Mouse (Mus musculus): Measurements from ENCODE around the gene Fibin. TPM values are rescaled to one million over a fixed set of nuclear protein-coding genes. Genes with fewer than 3 reads are reported as not detected.

Gene Fibin
- polyA plus RNA-seq (2016; fragmentation: Nextera tagmentation; extraction: Ambion mirVana) = 5.4 and 6.3 TPM in 2 replicates

DNA sequence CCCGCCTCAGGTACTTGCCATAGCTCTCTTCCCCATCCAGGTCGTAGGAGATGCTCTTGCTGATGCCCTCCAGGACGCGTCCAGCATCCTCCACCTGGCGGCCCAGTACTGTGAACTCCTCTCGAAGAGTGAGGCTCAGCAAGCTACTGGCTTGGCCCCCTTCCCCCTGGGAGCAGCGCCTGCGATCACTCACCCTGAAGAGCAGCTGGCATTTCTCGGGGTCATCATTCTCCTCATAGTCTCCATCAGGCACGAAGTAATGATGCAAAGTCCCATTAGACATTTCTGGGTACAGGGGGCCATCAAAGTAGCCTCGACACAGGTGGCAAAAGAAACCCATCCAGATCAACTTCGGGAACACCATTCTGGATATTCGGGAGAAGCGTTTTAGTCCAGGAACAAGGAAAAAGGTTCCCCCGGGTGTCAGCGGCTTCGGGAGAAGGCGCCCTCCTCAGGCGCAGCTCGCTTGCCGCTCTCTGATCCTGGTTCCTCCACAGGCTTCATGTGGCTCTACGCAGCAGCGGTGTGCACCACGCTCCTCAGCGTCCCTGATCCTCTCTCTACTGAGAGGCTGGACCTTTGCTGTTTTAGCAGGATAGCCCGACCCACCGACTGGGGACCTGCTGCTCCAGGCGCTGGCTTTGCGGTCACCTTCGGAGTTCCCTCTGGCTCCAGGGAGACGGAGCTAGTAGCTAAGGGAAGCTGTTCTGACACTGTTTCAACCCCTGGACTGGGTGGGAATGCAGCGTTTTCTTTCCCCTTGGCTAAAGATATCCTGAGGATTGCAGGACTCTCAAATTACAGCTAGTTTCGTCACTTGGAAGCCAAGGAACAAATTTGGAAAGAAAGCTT lies at the start of gene Fibin:
Gene Fibin (minus strand): TSS at position 752 of the 852 bp plus-strand sequence.
- Histone ChIP-seq H3K4me2 (replicated peaks) (peak within 1 kb of the TSS; percentile 86), H3K4me3 (peak within 1 kb of the TSS; percentile 45), H3K9ac (replicated peaks) (peak within 1 kb of the TSS; percentile 47; the same call in 1 of the 2 replicates), H3K27ac (replicated peaks) (no peak within 1 kb of the TSS), H3K4me1 (peaks cover 5% of the 10 kb centered on the region; the same call in 1 of the 2 replicates), H3K27me3 (peaks cover 6% of the 10 kb centered on the region), H3K36me3 (no peaks in the 10 kb centered on the region), H3K9me3 (no peaks in the 10 kb centered on the region)
- WGBS = 2% methylated on average over 33 of the region's 33 CpGs
- peak; percentile 87 for ATAC-seq (ENCODE audit: low FRiP score, low read depth)

DNA sequence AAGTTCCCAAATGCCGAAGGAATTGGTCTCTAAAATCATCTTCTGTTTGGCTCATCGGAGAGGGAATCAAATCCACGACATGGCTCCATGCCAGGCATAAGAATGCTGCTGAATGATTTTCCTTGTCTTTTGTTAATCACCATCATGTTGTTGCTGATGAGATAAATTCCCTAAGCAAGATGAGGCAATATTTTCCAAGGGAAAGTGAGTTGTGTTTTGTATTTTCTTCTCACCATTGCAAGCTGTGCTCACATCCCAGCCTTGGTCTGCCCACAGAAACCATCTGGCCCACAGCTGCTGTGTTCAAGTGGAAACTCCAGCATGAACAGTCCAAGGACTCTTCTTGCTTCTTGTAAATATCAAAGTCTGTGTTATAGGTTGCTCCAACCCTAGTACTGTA lies 48.4 kb upstream of the Fibin start:
- H3K4me2 ChIP-seq (replicated peaks) = no peak overlapping the region
- no peak overlapping the region for H3K27ac ChIP-seq (replicated peaks)
- H3K36me3 ChIP-seq = no peaks in the 10 kb centered on the region
- 95% methylated on average over 3 of the region's 3 CpGs for WGBS
- H3K9ac ChIP-seq (replicated peaks) = no peak overlapping the region
- ATAC-seq (ENCODE audit: low FRiP score, low read depth) = no peak
- no peaks in the 10 kb centered on the region for H3K4me1 ChIP-seq
- H3K27me3 ChIP-seq = no peaks in the 10 kb centered on the region
- H3K4me3 ChIP-seq = no peak overlapping the region
- H3K9me3 ChIP-seq = no peaks in the 10 kb centered on the region

DNA sequence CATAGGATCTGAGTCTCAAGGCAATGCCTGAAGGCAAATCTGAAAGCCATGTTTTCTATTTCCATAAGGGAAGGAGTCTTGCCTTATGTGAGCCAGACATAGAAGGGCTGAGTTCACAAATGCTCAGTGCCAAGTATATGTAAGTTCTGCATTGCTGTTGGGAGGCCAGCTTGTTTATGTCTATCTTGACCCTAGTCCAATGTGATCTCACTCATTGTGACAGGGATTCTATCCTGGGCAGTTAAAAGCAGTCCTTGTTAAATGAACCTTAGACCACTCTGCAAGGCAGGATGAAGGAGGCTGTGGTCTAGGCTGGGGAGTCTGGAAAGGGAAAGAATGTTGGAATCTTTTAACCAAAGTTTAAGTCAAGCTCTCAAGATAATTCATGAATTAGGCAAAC lies 45.8 kb upstream of the Fibin start:
- Histone ChIP-seq H3K4me1 (no peaks in the 10 kb centered on the region), H3K4me3 (no peak overlapping the region), H3K9ac (replicated peaks) (no peak overlapping the region), H3K4me2 (replicated peaks) (no peak overlapping the region), H3K9me3 (no peaks in the 10 kb centered on the region), H3K27me3 (no peaks in the 10 kb centered on the region), H3K27ac (replicated peaks) (no peak overlapping the region), H3K36me3 (no peaks in the 10 kb centered on the region)
- no peak for ATAC-seq (ENCODE audit: low FRiP score, low read depth)

DNA sequence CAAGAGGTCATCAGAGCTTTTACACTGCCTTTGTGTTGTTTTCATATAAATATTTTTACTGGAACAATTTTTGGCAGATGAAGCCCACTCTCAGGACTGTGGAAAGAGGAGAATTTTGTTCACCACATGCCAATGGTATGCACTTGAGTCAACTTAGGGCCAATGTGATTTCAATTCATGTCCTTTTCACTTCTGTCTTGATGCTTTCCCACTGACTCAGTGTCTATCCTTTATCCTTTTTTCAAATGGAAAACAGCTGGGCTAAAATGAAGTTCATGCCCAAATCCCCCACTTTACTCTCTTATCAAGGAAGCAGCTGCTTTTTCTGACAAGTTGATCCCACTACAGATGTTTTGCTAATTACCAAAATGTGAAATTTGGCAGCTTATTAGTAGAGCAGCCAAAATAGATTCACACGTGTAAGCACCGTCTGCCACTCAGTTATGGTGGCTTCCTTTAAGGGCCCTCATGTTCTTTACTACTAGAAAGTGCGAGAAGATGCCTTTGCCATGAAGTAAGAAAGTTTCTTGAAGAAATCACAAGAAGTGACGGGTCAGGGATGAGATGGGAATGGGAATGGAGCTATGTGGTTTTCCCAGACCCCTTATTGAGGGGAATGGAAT lies 29.8 kb upstream of the Fibin start:
- no peak overlapping the region for H3K9ac ChIP-seq (replicated peaks)
- H3K27me3 ChIP-seq = no peaks in the 10 kb centered on the region
- H3K4me2 ChIP-seq (replicated peaks) = no peak overlapping the region
- ATAC-seq (ENCODE audit: low FRiP score, low read depth) = no peak
- H3K4me3 ChIP-seq = no peak overlapping the region
- 90% methylated on average over 4 of the region's 4 CpGs for WGBS
- H3K36me3 ChIP-seq = no peaks in the 10 kb centered on the region
- H3K4me1 ChIP-seq = no peaks in the 10 kb centered on the region
- no peaks in the 10 kb centered on the region for H3K9me3 ChIP-seq
- no peak overlapping the region for H3K27ac ChIP-seq (replicated peaks)

DNA sequence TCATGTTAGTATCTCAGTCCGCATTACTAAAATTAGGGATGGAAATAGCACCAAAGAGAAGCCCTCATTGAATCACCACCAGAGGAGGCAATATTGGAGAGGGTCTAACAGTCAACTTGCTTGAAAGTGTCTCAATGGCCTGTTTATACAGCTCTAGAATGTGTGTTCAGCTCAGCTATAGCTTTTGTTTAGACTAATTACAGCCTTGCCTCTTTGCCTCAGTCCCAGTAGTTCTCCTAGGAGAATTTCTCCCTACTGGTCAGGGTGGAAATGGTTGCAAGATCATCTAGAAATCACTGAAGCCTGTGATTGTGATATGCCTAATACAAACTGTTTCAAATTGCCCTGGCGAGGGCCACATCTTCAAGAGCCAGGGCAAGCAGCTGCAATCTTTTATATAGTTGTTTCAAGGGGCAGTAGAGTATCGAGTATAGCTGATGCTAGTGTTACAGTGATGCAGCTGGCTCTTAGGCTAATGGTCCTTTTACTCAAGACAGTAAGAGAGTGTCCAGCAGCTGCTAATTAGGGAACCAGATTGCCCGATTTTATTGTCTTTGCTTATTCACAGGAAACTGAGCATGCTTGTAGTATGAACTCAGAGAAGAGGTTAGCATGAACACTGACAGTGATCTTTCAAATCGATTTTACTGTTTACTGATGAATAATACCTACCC lies 27.9 kb upstream of the Fibin start:
- Histone ChIP-seq H3K36me3 (no peaks in the 10 kb centered on the region), H3K4me2 (replicated peaks) (no peak overlapping the region), H3K4me3 (no peak overlapping the region), H3K9me3 (no peaks in the 10 kb centered on the region), H3K9ac (replicated peaks) (no peak overlapping the region), H3K27ac (replicated peaks) (no peak overlapping the region), H3K27me3 (no peaks in the 10 kb centered on the region), H3K4me1 (no peaks in the 10 kb centered on the region)
- 78% methylated on average over 5 of the region's 5 CpGs for WGBS
- ATAC-seq (ENCODE audit: low FRiP score, low read depth) = peak; percentile 49; the same call in 1 of the 2 replicates

DNA sequence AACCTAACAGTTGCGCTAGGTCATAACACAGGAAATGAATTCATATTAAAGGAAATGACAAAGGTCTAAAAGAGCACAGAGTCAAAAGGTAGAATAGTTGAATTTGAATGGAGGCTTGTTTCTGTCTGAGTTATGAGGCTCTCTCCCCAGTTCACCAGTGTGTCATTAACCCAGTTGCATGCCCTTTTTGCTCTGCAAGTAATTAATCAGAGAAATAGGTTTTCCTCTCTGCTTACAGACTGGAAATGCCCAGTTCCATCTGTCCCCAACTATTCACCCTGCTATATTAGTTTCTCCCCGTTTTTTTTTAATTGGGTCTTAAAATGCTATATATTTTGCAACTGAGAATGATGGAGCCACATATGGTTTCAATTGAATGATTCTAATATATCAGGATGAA lies 16.8 kb upstream of the Fibin start:
- Histone ChIP-seq H3K9me3 (no peaks in the 10 kb centered on the region), H3K4me1 (no peaks in the 10 kb centered on the region), H3K27me3 (no peaks in the 10 kb centered on the region), H3K9ac (replicated peaks) (no peak overlapping the region), H3K27ac (replicated peaks) (no peak overlapping the region), H3K4me2 (replicated peaks) (no peak overlapping the region), H3K36me3 (no peaks in the 10 kb centered on the region), H3K4me3 (no peak overlapping the region)
- WGBS = 88% methylated on average over 2 of the region's 2 CpGs
- ATAC-seq (ENCODE audit: low FRiP score, low read depth) = no peak

DNA sequence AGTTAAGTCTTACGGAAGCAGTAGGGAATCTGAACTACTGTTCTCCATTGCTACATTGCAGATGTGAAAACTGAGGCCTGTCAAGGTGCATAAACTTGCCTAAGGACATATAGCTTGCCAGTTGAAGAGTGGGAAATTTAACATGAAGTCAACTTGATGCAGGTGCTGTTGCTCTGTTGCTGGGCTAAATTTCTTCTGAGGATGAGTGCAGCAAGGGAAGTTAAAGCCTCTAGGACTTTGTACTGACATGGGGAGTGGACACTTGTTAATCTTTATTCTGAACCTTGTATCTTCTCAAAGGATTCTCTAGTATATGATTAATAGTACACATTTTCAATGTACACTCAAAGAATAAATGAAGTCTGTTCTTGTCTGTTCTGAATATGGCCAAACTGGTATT lies 13.7 kb upstream of the Fibin start:
- ATAC-seq (ENCODE audit: low FRiP score, low read depth) = no peak
- Histone ChIP-seq H3K27ac (replicated peaks) (no peak overlapping the region), H3K36me3 (no peaks in the 10 kb centered on the region), H3K4me1 (0 out of 2 replicates have a peak, but pooled peaks cover 2% of the 10 kb centered on the region), H3K9me3 (no peaks in the 10 kb centered on the region), H3K4me3 (no peak overlapping the region), H3K9ac (replicated peaks) (no peak overlapping the region), H3K27me3 (no peaks in the 10 kb centered on the region), H3K4me2 (replicated peaks) (no peak overlapping the region)
- WGBS = 90% methylated on average over 1 of the region's 1 CpGs

DNA sequence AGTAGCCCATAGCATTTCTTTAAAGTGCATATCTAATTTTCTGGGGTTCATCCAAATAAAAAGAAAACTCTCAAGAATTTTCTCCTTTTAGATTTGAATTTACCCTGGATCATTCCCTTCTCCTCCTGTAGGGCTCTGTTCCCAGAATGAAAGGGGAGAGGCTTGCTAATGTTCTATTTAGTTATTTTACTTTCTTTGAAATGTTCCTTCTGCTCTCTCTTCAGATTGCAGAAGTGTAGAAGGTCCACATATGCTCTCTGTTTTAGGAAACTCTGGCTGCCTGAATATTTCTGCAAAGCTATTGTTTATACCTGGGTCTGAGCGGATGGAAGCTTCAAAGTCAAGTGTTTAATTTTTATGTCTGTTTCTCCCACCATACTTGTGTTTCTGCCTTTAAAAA lies 12.5 kb upstream of the Fibin start:
- 90% methylated on average over 1 of the region's 1 CpGs for WGBS
- Histone ChIP-seq H3K27ac (replicated peaks) (no peak overlapping the region), H3K27me3 (no peaks in the 10 kb centered on the region), H3K9ac (replicated peaks) (no peak overlapping the region), H3K36me3 (no peaks in the 10 kb centered on the region), H3K4me2 (replicated peaks) (no peak overlapping the region), H3K4me1 (0 out of 2 replicates have a peak, but pooled peaks cover 2% of the 10 kb centered on the region), H3K9me3 (no peaks in the 10 kb centered on the region), H3K4me3 (no peak overlapping the region)
- ATAC-seq (ENCODE audit: low FRiP score, low read depth) = no peak

DNA sequence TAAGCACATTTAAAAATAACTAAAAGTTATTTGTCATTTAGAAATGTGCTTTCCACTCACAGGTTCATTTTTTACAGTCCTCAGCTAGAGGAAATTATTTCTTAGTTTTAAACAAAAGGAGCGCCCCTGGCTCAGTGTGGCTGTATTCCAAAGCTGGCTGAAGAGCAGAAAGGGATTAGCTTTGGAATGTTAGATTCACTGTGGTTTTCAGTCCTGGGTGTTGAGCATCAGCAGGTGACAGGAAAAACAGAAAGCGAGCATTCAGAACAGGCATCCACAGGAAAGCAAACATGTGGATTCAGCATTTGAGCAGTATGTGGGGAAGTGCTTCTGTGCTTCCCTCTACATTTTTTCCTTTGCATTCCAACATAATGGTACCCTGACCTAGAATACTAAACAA lies 10.2 kb upstream of the Fibin start:
- Histone ChIP-seq H3K9ac (replicated peaks) (no peak overlapping the region), H3K27me3 (no peaks in the 10 kb centered on the region), H3K9me3 (no peaks in the 10 kb centered on the region), H3K36me3 (no peaks in the 10 kb centered on the region), H3K4me3 (no peak overlapping the region), H3K4me2 (replicated peaks) (no peak overlapping the region), H3K4me1 (0 out of 2 replicates have a peak, but pooled peaks cover 2% of the 10 kb centered on the region), H3K27ac (replicated peaks) (no peak overlapping the region)
- WGBS = 20% methylated on average over 2 of the region's 2 CpGs
- ATAC-seq (ENCODE audit: low FRiP score, low read depth) = peak; percentile 47; the same call in 1 of the 2 replicates

DNA sequence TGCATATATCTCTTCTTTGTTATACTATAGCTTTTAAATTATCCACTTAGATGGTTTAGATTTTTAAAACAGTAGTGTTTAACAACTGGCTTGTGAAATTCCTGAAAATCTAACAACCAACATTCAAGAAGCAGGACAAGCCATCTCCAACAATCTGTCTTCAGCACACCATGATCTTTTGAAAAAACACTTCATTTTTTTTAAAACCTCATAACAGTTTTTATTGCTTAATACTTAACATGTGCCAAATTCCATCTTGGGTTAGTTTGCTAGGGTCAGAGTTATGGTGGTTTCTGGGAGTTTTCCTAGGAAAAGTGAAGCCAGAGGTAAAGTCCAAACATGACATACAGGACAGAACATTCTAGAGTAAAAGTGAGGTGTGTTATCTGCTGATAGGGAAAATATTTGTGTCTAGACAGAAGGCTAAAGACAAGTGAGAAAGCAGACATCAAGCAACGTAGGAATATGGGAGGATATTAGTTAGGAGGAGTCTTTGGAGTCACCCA lies 4.5 kb upstream of the Fibin start:
- no peak overlapping the region for H3K27ac ChIP-seq (replicated peaks)
- peaks cover 2% of the 10 kb centered on the region; the same call in 1 of the 2 replicates for H3K4me1 ChIP-seq
- H3K9me3 ChIP-seq = no peaks in the 10 kb centered on the region
- no peak overlapping the region for H3K9ac ChIP-seq (replicated peaks)
- WGBS = 54% methylated on average over 1 of the region's 1 CpGs
- peaks cover under 1% of the 10 kb centered on the region for H3K27me3 ChIP-seq
- no peaks in the 10 kb centered on the region for H3K36me3 ChIP-seq
- no peak for ATAC-seq (ENCODE audit: low FRiP score, low read depth)
- H3K4me3 ChIP-seq = no peak overlapping the region
- no peak overlapping the region for H3K4me2 ChIP-seq (replicated peaks)

DNA sequence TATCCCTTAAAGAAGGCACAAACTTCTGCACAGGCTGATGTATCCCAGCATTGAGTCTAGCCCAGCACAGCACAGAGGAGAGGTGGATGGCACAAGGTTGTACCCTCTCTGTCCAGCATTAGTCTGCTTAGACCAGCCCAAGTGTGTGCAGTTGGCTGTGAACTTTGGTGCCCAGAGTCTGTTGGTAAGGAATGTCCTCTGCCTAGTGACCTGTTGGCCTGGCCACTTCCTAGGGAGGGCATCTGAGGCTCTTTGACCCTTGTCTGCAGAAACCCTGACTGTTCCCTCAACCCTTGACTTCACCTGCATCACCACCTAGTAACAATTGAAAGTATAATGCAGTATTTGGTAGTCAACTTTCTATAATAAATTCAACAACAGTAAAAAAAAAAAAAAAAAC lies 2.4 kb upstream of the Fibin start:
- ATAC-seq (ENCODE audit: low FRiP score, low read depth) = no peak
- Histone ChIP-seq H3K27ac (replicated peaks) (no peak overlapping the region), H3K4me1 (peaks cover 5% of the 10 kb centered on the region; the same call in 1 of the 2 replicates), H3K9ac (replicated peaks) (no peak overlapping the region), H3K36me3 (no peaks in the 10 kb centered on the region), H3K4me3 (no peak overlapping the region), H3K9me3 (no peaks in the 10 kb centered on the region), H3K27me3 (peaks cover 6% of the 10 kb centered on the region), H3K4me2 (replicated peaks) (no peak overlapping the region)

DNA sequence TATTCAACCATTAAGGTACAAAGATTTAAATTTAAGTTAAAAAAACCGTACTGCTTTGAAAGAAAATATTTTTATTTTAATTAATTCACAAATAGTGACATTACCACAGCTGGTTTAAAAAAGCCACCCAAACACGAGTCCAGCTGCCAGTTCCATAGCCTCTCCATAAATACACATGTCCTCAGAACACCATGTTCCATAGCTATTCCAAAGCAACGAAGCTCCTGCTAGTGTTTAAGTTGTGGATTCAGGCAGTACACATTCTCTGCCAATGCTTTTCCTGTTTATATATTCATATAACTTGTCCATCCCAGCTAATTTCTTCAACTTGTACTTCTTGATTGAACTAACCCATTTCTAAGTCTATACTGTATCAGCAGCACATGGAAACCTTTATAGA lies 872 bp upstream of the Fibin start:
- H3K9me3 ChIP-seq = no peaks in the 10 kb centered on the region
- H3K27me3 ChIP-seq = peaks cover 6% of the 10 kb centered on the region
- no peak overlapping the region for H3K27ac ChIP-seq (replicated peaks)
- 84% methylated on average over 3 of the region's 3 CpGs for WGBS
- no peaks in the 10 kb centered on the region for H3K36me3 ChIP-seq
- H3K9ac ChIP-seq (replicated peaks) = no peak overlapping the region
- H3K4me2 ChIP-seq (replicated peaks) = no peak overlapping the region
- no peak overlapping the region for H3K4me3 ChIP-seq
- peaks cover 5% of the 10 kb centered on the region; the same call in 1 of the 2 replicates for H3K4me1 ChIP-seq
- no peak for ATAC-seq (ENCODE audit: low FRiP score, low read depth)
